Mouse (Mus musculus) CH12.LX (cell line): ENCODE data around the gene Maats1. TPM values are rescaled to one million over a fixed set of nuclear protein-coding genes. Genes with fewer than 3 reads are reported as not detected.

Experiments
- DNase-seq: peaks from one replicate; pipeline ENCODE4 v3.0.0-alpha.2; 2013; ENCODE audit errors: extremely low read depth
- H3K27ac ChIP-seq: 2 replicates; pipeline ENCODE4 v1.5.1; 2012; ENCODE audit warnings: low read depth, mild to moderate bottlenecking, control low read depth, moderate library complexity; ENCODE audit not compliant: insufficient read depth
- H3K27me3 ChIP-seq: replicated peaks from 2 replicates; pipeline ENCODE3; 2012; ENCODE audit warnings: inconsistent platforms
- H3K36me3 ChIP-seq, 2 experiments: replicated peaks in 1 of 2; 2 replicates each; pipeline versions ENCODE3 to v1.6.1; 2012; ENCODE audit warnings: inconsistent platforms in 1 of 2, low read length in 1 of 2, mild to moderate bottlenecking in 1 of 2, mixed read lengths in 1 of 2, moderate library complexity in 1 of 2; ENCODE audit not compliant: control insufficient read depth in 1 of 2, insufficient read depth in 1 of 2
- H3K4me1 ChIP-seq, 2 experiments: 2 replicates each; pipeline ENCODE4 v1.6.1; 2012; ENCODE audit warnings: inconsistent platforms in 1 of 2, moderate library complexity in 1 of 2; ENCODE audit not compliant: insufficient read depth in 2 of 2, control insufficient read depth in 1 of 2
- H3K4me2 ChIP-seq: 2 replicates; pipeline ENCODE4 v1.6.1; 2012; ENCODE audit warnings: low read depth, mild to moderate bottlenecking, control low read depth; ENCODE audit not compliant: poor library complexity, insufficient read depth, severe bottlenecking
- H3K4me3 ChIP-seq, 3 experiments: fragments of 150-350 bp in 1 of 3; sonication (generic) in 1 of 3; replicated peaks in 1 of 3; 2 replicates each; pipeline versions ENCODE3 to v1.5.1; 2011 to 2012; ENCODE audit warnings: low read depth in 2 of 3, low read length in 2 of 3, mild to moderate bottlenecking in 2 of 3, moderate library complexity in 2 of 3, control low read depth in 1 of 3, improper control_type of control experiment in 1 of 3, inconsistent platforms in 1 of 3, mixed read lengths in 1 of 3; ENCODE audit not compliant: poor library complexity in 1 of 3
- H3K79me2 ChIP-seq: replicated peaks from 2 replicates; pipeline ENCODE4 v1.6.1; 2012; ENCODE audit warnings: mild to moderate bottlenecking, moderate library complexity; ENCODE audit not compliant: control insufficient read depth, poor library complexity, insufficient read depth, severe bottlenecking; ENCODE audit errors: extremely low read depth
- H3K9ac ChIP-seq: 2 replicates; pipeline ENCODE4 v1.6.1; 2012; ENCODE audit warnings: low read depth, mild to moderate bottlenecking, control low read depth, moderate library complexity; ENCODE audit not compliant: insufficient read depth
- H3K9me3 ChIP-seq: replicated peaks from 2 replicates; pipeline ENCODE3; 2012; ENCODE audit warnings: low read length, inconsistent platforms, mixed read lengths
- BHLHE40 ChIP-seq: IDR thresholded peaks from 2 replicates; pipeline ENCODE4 v1.6.1; 2011; ENCODE audit warnings: mild to moderate bottlenecking, low read depth, low read length, improper control_type of control experiment
- CTCF ChIP-seq, 2 experiments: IDR thresholded peaks in 1 of 2; conservative IDR thresholded peaks in 1 of 2; 2 replicates each; pipeline ENCODE4 v1.5.1; 2011 to 2012; ENCODE audit warnings: low read depth in 2 of 2, low read length in 2 of 2, improper control_type of control experiment in 1 of 2, inconsistent platforms in 1 of 2, mild to moderate bottlenecking in 1 of 2, moderate library complexity in 1 of 2
- E2F4 ChIP-seq: IDR thresholded peaks from 2 replicates; pipeline ENCODE4 v1.6.1; 2011; ENCODE audit warnings: low read depth, low read length, improper control_type of control experiment; ENCODE audit not compliant: insufficient replicate concordance
- EP300 ChIP-seq: IDR thresholded peaks from 2 replicates; pipeline ENCODE4 v1.6.1; 2011; ENCODE audit warnings: low read length, improper control_type of control experiment
- HCFC1 ChIP-seq: IDR thresholded peaks from 2 replicates; pipeline ENCODE4 v1.6.1; 2012; ENCODE audit warnings: low read depth, mild to moderate bottlenecking, inconsistent platforms, low read length, improper control_type of control experiment
- JUN ChIP-seq: IDR thresholded peaks from 2 replicates; pipeline ENCODE4 v1.6.1; 2011; ENCODE audit warnings: low read depth, mild to moderate bottlenecking, low read length, improper control_type of control experiment, moderate library complexity; ENCODE audit not compliant: insufficient read depth
- JUND ChIP-seq: conservative IDR thresholded peaks from 2 replicates; pipeline ENCODE4 v1.6.1; 2011; ENCODE audit warnings: low read depth, low read length, improper control_type of control experiment
- MAX ChIP-seq: IDR thresholded peaks from 2 replicates; pipeline ENCODE4 v1.6.1; 2011; ENCODE audit warnings: low read length, improper control_type of control experiment
- MAZ ChIP-seq: IDR thresholded peaks from 2 replicates; pipeline ENCODE4 v1.6.1; 2012; ENCODE audit warnings: low read depth, mild to moderate bottlenecking, inconsistent platforms, low read length, improper control_type of control experiment, moderate library complexity
- MEF2A ChIP-seq: IDR thresholded peaks from 2 replicates; pipeline ENCODE4 v1.6.1; 2014; ENCODE audit warnings: low read depth, mild to moderate bottlenecking, inconsistent platforms, low read length, improper control_type of control experiment, borderline replicate concordance
- MYC ChIP-seq: IDR thresholded peaks from 2 replicates; pipeline ENCODE4 v1.6.1; 2011; ENCODE audit warnings: low read depth, mild to moderate bottlenecking, improper control_type of control experiment, low read length
- NRF1 ChIP-seq: IDR thresholded peaks from 2 replicates; pipeline ENCODE4 v1.6.1; 2014; ENCODE audit warnings: low read depth, mild to moderate bottlenecking, inconsistent platforms, low read length, improper control_type of control experiment, moderate library complexity
- POLR2A ChIP-seq: IDR thresholded peaks from 2 replicates; pipeline ENCODE4 v1.6.1; 2011; ENCODE audit warnings: low read depth, mild to moderate bottlenecking, improper control_type of control experiment, low read length
- RAD21 ChIP-seq: IDR thresholded peaks from 2 replicates; pipeline ENCODE4 v1.6.1; 2011; ENCODE audit warnings: low read depth, mild to moderate bottlenecking, low read length, improper control_type of control experiment, moderate library complexity
- RCOR1 ChIP-seq: conservative IDR thresholded peaks from 2 replicates; pipeline ENCODE4 v1.6.1; 2012; ENCODE audit warnings: low read depth, mild to moderate bottlenecking, inconsistent platforms, low read length, improper control_type of control experiment
- SIN3A ChIP-seq: IDR thresholded peaks from 2 replicates; pipeline ENCODE4 v1.6.1; 2012; ENCODE audit warnings: low read length, improper control_type of control experiment, inconsistent platforms
- USF2 ChIP-seq: conservative IDR thresholded peaks from 2 replicates; pipeline ENCODE4 v1.6.1; 2011; ENCODE audit warnings: low read depth, low read length, improper control_type of control experiment
- dilution Hi-C: fragments of 300-500 bp; cut with MboI; formaldehyde crosslinking; loops from 2 replicates; pipeline ENCODE4 v1.14.3; 2020; ENCODE audit warnings: low sequenced_read_pairs; ENCODE audit not compliant: extremely low pct_unique_long_range_greater_than_20kb, extremely low pct_ligation_motif_present
- in situ Hi-C: fragments of 300-500 bp; cut with MboI; formaldehyde crosslinking; loops from 3 replicates; pipeline ENCODE4 v1.14.3; 2019; ENCODE audit warnings: low sequenced_read_pairs, low pct_ligation_motif_present, low pct_unique_long_range_greater_than_20kb, mixed read lengths
- polyA plus RNA-seq: library from polyadenylated mRNA; unstranded; fragments of >175 nt; gene quantifications from 2 replicates; pipeline ENCODE4 v1.2.1, GENCODE M21; 2012; ENCODE audit warnings: low read depth; ENCODE audit not compliant: insufficient read length
- total RNA-seq, 2 experiments: library from RNA; depleted of rRNA; stranded (reverse); fragments of 300-350 nt in 1 of 2; fragments of >200 nt in 1 of 2; gene quantifications; 2 replicates each; pipeline ENCODE4 v1.2.3; 2012 to 2014

Gene Maats1
- total and polyA plus RNA-seq, 3 experiments, result 1.9 to 3.9 (median 2.0) TPM

GRCm38 (mm10) chr16:38362493-38363255, 20.7 kb upstream of the Maats1 start:
- no peak overlapping the region for H3K4me2 ChIP-seq
- no peak overlapping the region for H3K27ac ChIP-seq
- peaks cover 28 to 60% of the 10 kb centered on the region in 2 experiments for H3K4me1 ChIP-seq
- H3K27me3 ChIP-seq, result no peaks in the 10 kb centered on the region
- H3K79me2 ChIP-seq, result no peaks in the 10 kb centered on the region
- H3K4me3 ChIP-seq, result no peak overlapping the region
- no peak for TF ChIP-seq E2F4
- no peak for TF ChIP-seq MAZ
- no peak for TF ChIP-seq MAX
- TF ChIP-seq RAD21, result no peak
- no peak for TF ChIP-seq USF2
- no peak for TF ChIP-seq JUN
- TF ChIP-seq POLR2A, result no peak
- TF ChIP-seq BHLHE40, result no peak
- TF ChIP-seq MYC, result no peak
- no peak for TF ChIP-seq HCFC1
- TF ChIP-seq MEF2A, result no peak
- no peak for TF ChIP-seq SIN3A
- in situ Hi-C loops (no loop called here), dilution Hi-C loops (no loop called here)
- no peak for DNase-seq
- H3K36me3 ChIP-seq, result peaks cover 0 to 26% of the 10 kb centered on the region in 2 experiments
- no peak overlapping the region for H3K9ac ChIP-seq
- H3K9me3 ChIP-seq, result peaks cover 2% of the 10 kb centered on the region

GRCm38 (mm10) chr16:38361933-38362332, 20.0 kb upstream of the Maats1 start, which contains the start of gene Popdc2:
TSS of gene Popdc2 (plus strand) at chr16:38362209.
- Histone ChIP-seq H3K27ac (no peak within 1 kb of the TSS), H3K27me3 (no peaks in the 10 kb centered on the region), H3K4me1 (peaks cover 28 to 60% of the 10 kb centered on the region in 2 experiments), H3K36me3 (peaks cover 0 to 34% of the 10 kb centered on the region in 2 experiments), H3K9me3 (peaks cover 2% of the 10 kb centered on the region), H3K4me2 (no peak within 1 kb of the TSS), H3K79me2 (no peaks in the 10 kb centered on the region), H3K4me3 (no peak within 1 kb of the TSS), H3K9ac (no peak within 1 kb of the TSS)
- dilution Hi-C loops (no loop called here), in situ Hi-C loops (no loop called here)
- TF ChIP-seq JUN (no peak), EP300 (no peak), RAD21 (no peak), BHLHE40 (no peak), JUND (no peak), NRF1 (no peak), RCOR1 (no peak), CTCF (conservative IDR thresholded peaks at IDR 0.05 in 1 of 2, IDR thresholded peaks at IDR 0.05 in 1 of 2; ENCODE audit: low read depth in 2 of 2, low read length in 2 of 2) (no peak)
- no peak for DNase-seq
